Mouse (Mus musculus) MEL (cell line): ENCODE measurements around the gene Cracr2a. TPM values are rescaled to one million over a fixed set of nuclear protein-coding genes. Genes with fewer than 3 reads are reported as not detected.

Experiments
- DNase-seq: peaks from one replicate; pipeline ENCODE4 v3.0.0; 2011; ENCODE audit warnings: low read depth, low spot score
- H3K27ac ChIP-seq: 2 replicates; pipeline ENCODE4 v1.5.1; 2012; ENCODE audit warnings: low read depth, mild to moderate bottlenecking, control low read depth, low read length, moderate library complexity; ENCODE audit not compliant: control insufficient read depth
- H3K27me3 ChIP-seq, 2 experiments: fragments of 150-350 bp in 1 of 2; sonication (generic) in 1 of 2; 2 replicates each; pipeline ENCODE4 v1.6.1; 2012; ENCODE audit warnings: low read length in 2 of 2, mild to moderate bottlenecking in 2 of 2, improper control_type of control experiment in 1 of 2, moderate library complexity in 1 of 2; ENCODE audit not compliant: insufficient read depth in 2 of 2, control insufficient read depth in 1 of 2
- H3K36me3 ChIP-seq, 2 experiments: 2 replicates each; pipeline ENCODE4 v1.6.1; 2012 to 2014; ENCODE audit warnings: low read length in 2 of 2, improper control_type of control experiment in 1 of 2, inconsistent platforms in 1 of 2, mild to moderate bottlenecking in 1 of 2; ENCODE audit not compliant: insufficient read depth in 2 of 2, control insufficient read depth in 1 of 2
- H3K4me1 ChIP-seq, 2 experiments: fragments of 150-350 bp in 1 of 2; sonication (generic) in 1 of 2; 2 replicates each; pipeline ENCODE4 v1.6.1; 2012; ENCODE audit warnings: low read length in 2 of 2, improper control_type of control experiment in 1 of 2, mild to moderate bottlenecking in 1 of 2; ENCODE audit not compliant: insufficient read depth in 2 of 2, control insufficient read depth in 1 of 2
- H3K4me3 ChIP-seq, 2 experiments: fragments of 150-350 bp in 1 of 2; sonication (generic) in 1 of 2; 2 replicates each; pipeline ENCODE4 v1.5.1; 2012; ENCODE audit warnings: low read depth in 2 of 2, low read length in 2 of 2, mild to moderate bottlenecking in 2 of 2, moderate library complexity in 2 of 2, control low read depth in 1 of 2, improper control_type of control experiment in 1 of 2; ENCODE audit not compliant: control insufficient read depth in 1 of 2, insufficient read depth in 1 of 2
- H3K79me2 ChIP-seq: 2 replicates; pipeline ENCODE4 v1.6.1; 2012; ENCODE audit warnings: mild to moderate bottlenecking, low read length, moderate library complexity; ENCODE audit not compliant: control insufficient read depth, poor library complexity, insufficient read depth
- H3K9ac ChIP-seq: 2 replicates; pipeline ENCODE4 v1.6.1; 2012; ENCODE audit warnings: low read depth, mild to moderate bottlenecking, control low read depth, low read length, moderate library complexity; ENCODE audit not compliant: control insufficient read depth, poor library complexity, severe bottlenecking
- H3K9me3 ChIP-seq: fragments of 150-350 bp; sonication (generic); replicated peaks from 2 replicates; pipeline ENCODE4 v1.6.1; 2012; ENCODE audit warnings: mild to moderate bottlenecking, low read length, improper control_type of control experiment, moderate library complexity; ENCODE audit not compliant: insufficient read depth
- BHLHE40 ChIP-seq: IDR thresholded peaks from 2 replicates; pipeline ENCODE4 v1.6.1; 2012; ENCODE audit warnings: low read depth, mild to moderate bottlenecking, inconsistent platforms, low read length, improper control_type of control experiment, borderline replicate concordance
- CHD2 ChIP-seq: IDR thresholded peaks from 2 replicates; pipeline ENCODE4 v1.6.1; 2011; ENCODE audit warnings: low read length, improper control_type of control experiment
- ELF1 ChIP-seq: IDR thresholded peaks from 2 replicates; pipeline ENCODE4 v1.6.1; 2014; ENCODE audit warnings: low read depth, mild to moderate bottlenecking, inconsistent platforms, low read length, improper control_type of control experiment, moderate library complexity
- EP300 ChIP-seq, 2 experiments: IDR thresholded peaks; 2 replicates each; pipeline ENCODE4 v1.6.1; 2011; ENCODE audit warnings: improper control_type of control experiment in 2 of 2, low read length in 2 of 2, low read depth in 1 of 2, mild to moderate bottlenecking in 1 of 2
- ETS1 ChIP-seq: IDR thresholded peaks from 2 replicates; pipeline ENCODE4 v1.6.1; 2012; ENCODE audit warnings: low read depth, mild to moderate bottlenecking, inconsistent platforms, low read length, improper control_type of control experiment, moderate library complexity
- GABPA ChIP-seq: IDR thresholded peaks from 2 replicates; pipeline ENCODE4 v1.6.1; 2012; ENCODE audit warnings: low read depth, mild to moderate bottlenecking, inconsistent platforms, low read length, improper control_type of control experiment, moderate library complexity
- GATA1 ChIP-seq: IDR thresholded peaks from 2 replicates; pipeline ENCODE4 v1.6.1; 2011; ENCODE audit warnings: low read depth, low read length, improper control_type of control experiment
- HCFC1 ChIP-seq: IDR thresholded peaks from 2 replicates; pipeline ENCODE4 v1.6.1; 2012; ENCODE audit warnings: low read depth, mild to moderate bottlenecking, inconsistent platforms, low read length, improper control_type of control experiment, moderate library complexity
- JUND ChIP-seq: IDR thresholded peaks from 2 replicates; pipeline ENCODE4 v1.6.1; 2011; ENCODE audit warnings: low read depth, mild to moderate bottlenecking, improper control_type of control experiment, low read length
- KAT2A ChIP-seq: conservative IDR thresholded peaks from 2 replicates; pipeline ENCODE4 v1.6.1; 2012; ENCODE audit warnings: low read depth, low read length, improper control_type of control experiment, inconsistent platforms
- MAX ChIP-seq: IDR thresholded peaks from 2 replicates; pipeline ENCODE4 v1.6.1; 2011; ENCODE audit warnings: low read length, improper control_type of control experiment
- MXI1 ChIP-seq: IDR thresholded peaks from 2 replicates; pipeline ENCODE4 v1.6.1; 2011; ENCODE audit warnings: mild to moderate bottlenecking, low read depth, low read length, improper control_type of control experiment
- MYC ChIP-seq: IDR thresholded peaks from 2 replicates; pipeline ENCODE4 v1.6.1; 2011; ENCODE audit warnings: low read depth, mild to moderate bottlenecking, low read length, improper control_type of control experiment, moderate library complexity
- NELFE ChIP-seq: IDR thresholded peaks from 2 replicates; pipeline ENCODE4 v1.6.1; 2011; ENCODE audit warnings: low read depth, low read length, improper control_type of control experiment
- NRF1 ChIP-seq: IDR thresholded peaks from 2 replicates; pipeline ENCODE4 v1.6.1; 2014; ENCODE audit warnings: low read depth, mild to moderate bottlenecking, inconsistent platforms, low read length, improper control_type of control experiment, moderate library complexity; ENCODE audit not compliant: poor library complexity, insufficient read depth, severe bottlenecking
- POLR2A ChIP-seq, 2 experiments: IDR thresholded peaks; 2 replicates each; pipeline ENCODE4 v1.6.1; 2011 to 2012; ENCODE audit warnings: low read length in 2 of 2, mild to moderate bottlenecking in 2 of 2, control low read depth in 1 of 2, improper control_type of control experiment in 1 of 2, low read depth in 1 of 2, moderate library complexity in 1 of 2; ENCODE audit not compliant: control insufficient read depth in 1 of 2, insufficient read depth in 1 of 2, poor library complexity in 1 of 2
- RCOR1 ChIP-seq: IDR thresholded peaks from 2 replicates; pipeline ENCODE4 v1.6.1; 2012; ENCODE audit warnings: low read depth, mild to moderate bottlenecking, inconsistent platforms, low read length, improper control_type of control experiment
- SIN3A ChIP-seq: IDR thresholded peaks from 2 replicates; pipeline ENCODE4 v1.6.1; 2012; ENCODE audit warnings: low read length, improper control_type of control experiment, inconsistent platforms
- TAL1 ChIP-seq: IDR thresholded peaks from 2 replicates; pipeline ENCODE4 v1.6.1; 2012; ENCODE audit warnings: mild to moderate bottlenecking, inconsistent platforms, low read length, moderate library complexity, mixed read lengths
- TBP ChIP-seq: IDR thresholded peaks from 2 replicates; pipeline ENCODE4 v1.8.0; 2011; ENCODE audit warnings: low read depth, low read length, improper control_type of control experiment
- TCF12 ChIP-seq: IDR thresholded peaks from 2 replicates; pipeline ENCODE4 v1.6.1; 2014; ENCODE audit warnings: low read depth, mild to moderate bottlenecking, inconsistent platforms, low read length, improper control_type of control experiment, moderate library complexity
- UBTF ChIP-seq: IDR thresholded peaks from 2 replicates; pipeline ENCODE4 v1.6.1; 2012; ENCODE audit warnings: low read depth, mild to moderate bottlenecking, inconsistent platforms, low read length, improper control_type of control experiment, moderate library complexity, borderline replicate concordance; ENCODE audit not compliant: insufficient read depth
- USF1 ChIP-seq: IDR thresholded peaks from 2 replicates; pipeline ENCODE4 v1.6.1; 2014; ENCODE audit warnings: low read depth, mild to moderate bottlenecking, inconsistent platforms, low read length, improper control_type of control experiment, moderate library complexity
- ZC3H11A ChIP-seq: IDR thresholded peaks from 2 replicates; pipeline ENCODE4 v1.6.1; 2012; ENCODE audit warnings: low read depth, mild to moderate bottlenecking, inconsistent platforms, low read length, improper control_type of control experiment
- ZKSCAN1 ChIP-seq: IDR thresholded peaks from 2 replicates; pipeline ENCODE4 v1.6.1; 2012; ENCODE audit warnings: low read depth, mild to moderate bottlenecking, inconsistent platforms, low read length, improper control_type of control experiment, moderate library complexity
- ZMIZ1 ChIP-seq: IDR thresholded peaks from 2 replicates; pipeline ENCODE4 v1.6.1; 2012; ENCODE audit warnings: low read depth, mild to moderate bottlenecking, inconsistent platforms, low read length, improper control_type of control experiment, moderate library complexity
- ZNF384 ChIP-seq: IDR thresholded peaks from 2 replicates; pipeline ENCODE4 v1.6.1; 2012; ENCODE audit warnings: low read depth, mild to moderate bottlenecking, inconsistent platforms, low read length, improper control_type of control experiment
- polyA plus RNA-seq, 2 experiments: library from polyadenylated mRNA; stranded (reverse) in 1 of 2; unstranded in 1 of 2; fragments of >175 nt in 1 of 2; fragments of >200 nt in 1 of 2; gene quantifications; 2 replicates each; pipeline versions ENCODE4 v1.2.1 to v1.2.4; 2012; ENCODE audit warnings: low replicate concordance in 2 of 2, low read depth in 1 of 2; ENCODE audit not compliant: insufficient read length in 2 of 2, insufficient read depth in 1 of 2, missing spikeins in 1 of 2
- total RNA-seq: library from RNA; depleted of rRNA; stranded (reverse); fragments of 300-350 nt; gene quantifications from 2 replicates; pipeline ENCODE4 v1.2.3, GENCODE M21; 2012

The Cracr2a gene
- total and polyA plus RNA-seq, 3 experiments, result 2.2 to 3.1 TPM; not detected in 1

- TF ChIP-seq ZKSCAN1, result no peak
These were observed 36.7 kb upstream of the Cracr2a start (continued) for GRCm38 (mm10) chr6:127524442-127524841.

- Histone ChIP-seq H3K4me3 (no peak overlapping the region), H3K9me3 (no peaks in the 10 kb centered on the region), H3K4me1 (peaks cover 11 to 28% of the 10 kb centered on the region in 2 experiments), H3K9ac (no peak overlapping the region)
- peak; percentile 29 for DNase-seq
- no peak for TF ChIP-seq CHD2
- peak; percentile 56 for TF ChIP-seq USF1
- TF ChIP-seq, all 39 proteins: peak for 1
- peak overlapping the region; percentile 41; the same call in 1 of the 2 replicates for H3K27ac ChIP-seq
- H3K27me3 ChIP-seq, result no peaks in the 10 kb centered on the region
- H3K79me2 ChIP-seq, result no peaks in the 10 kb centered on the region
- peaks cover 0 to 10% of the 10 kb centered on the region in 2 experiments; a peak in 2 of 4 replicates for H3K36me3 ChIP-seq
These were observed 32.5 kb upstream of the Cracr2a start for GRCm38 (mm10) chr6:127528625-127529024.

GRCm38 (mm10) chr6:127529451-127529850, 31.7 kb upstream of the Cracr2a start:
- H3K9ac ChIP-seq, result no peak overlapping the region
- DNase-seq, result peak; percentile 87
- peak; percentile 64; the same call in 1 of the 2 replicates for TF ChIP-seq MAX
- TF ChIP-seq CHD2, result no peak
- TF ChIP-seq MXI1, result peak; percentile 44
- no peak for TF ChIP-seq ELF1
- TF ChIP-seq ETS1, result peak; percentile 58
- peak; percentile 58 for TF ChIP-seq TCF12
- no peak for TF ChIP-seq GABPA
- 0 out of 2 replicates have a peak, but pooled peaks have one; percentile 25 for TF ChIP-seq NELFE
- no peak for TF ChIP-seq KAT2A
- peak; percentile 74 to 90 for TF ChIP-seq EP300 (IDR thresholded peaks at IDR 0.05; ENCODE audit: low read depth in 1 of 2, low read length in 2 of 2)
- TF ChIP-seq HCFC1, result no peak
- no peak for TF ChIP-seq UBTF
- no peak for TF ChIP-seq POLR2A (IDR thresholded peaks at IDR 0.05; ENCODE audit: control insufficient read depth in 1 of 2, insufficient read depth in 1 of 2, low read depth in 1 of 2, low read length in 2 of 2, poor library complexity in 1 of 2)
- TF ChIP-seq JUND, result no peak
- TF ChIP-seq ZMIZ1, result no peak
- peak; percentile 41; the same call in 1 of the 2 replicates for TF ChIP-seq BHLHE40
- TF ChIP-seq TAL1, result no peak
- TF ChIP-seq MYC, result no peak
- peak; percentile 57 for TF ChIP-seq SIN3A
- TF ChIP-seq TBP, result peak; percentile 39; the same call in 1 of the 2 replicates
- peak; percentile 42; the same call in 1 of the 2 replicates for TF ChIP-seq GATA1
- peak; percentile 22; the same call in 1 of the 2 replicates for TF ChIP-seq USF1
- no peak for TF ChIP-seq ZNF384
- no peak for TF ChIP-seq NRF1
- TF ChIP-seq ZC3H11A, result no peak
- peak; percentile 74 for TF ChIP-seq RCOR1
- H3K4me1 ChIP-seq, result peaks cover 11 to 28% of the 10 kb centered on the region in 2 experiments
- H3K36me3 ChIP-seq, result peaks cover 0 to 10% of the 10 kb centered on the region in 2 experiments; a peak in 2 of 4 replicates
- no peaks in the 10 kb centered on the region for H3K9me3 ChIP-seq
- H3K27me3 ChIP-seq, result no peaks in the 10 kb centered on the region
- H3K27ac ChIP-seq, result peak overlapping the region; percentile 83
- H3K79me2 ChIP-seq, result no peaks in the 10 kb centered on the region
- no peak overlapping the region; a peak in 1 of 4 replicates for H3K4me3 ChIP-seq
